24 mouse cellular contexts compared by ENCODE assay signal in the genomic region with DNA sequence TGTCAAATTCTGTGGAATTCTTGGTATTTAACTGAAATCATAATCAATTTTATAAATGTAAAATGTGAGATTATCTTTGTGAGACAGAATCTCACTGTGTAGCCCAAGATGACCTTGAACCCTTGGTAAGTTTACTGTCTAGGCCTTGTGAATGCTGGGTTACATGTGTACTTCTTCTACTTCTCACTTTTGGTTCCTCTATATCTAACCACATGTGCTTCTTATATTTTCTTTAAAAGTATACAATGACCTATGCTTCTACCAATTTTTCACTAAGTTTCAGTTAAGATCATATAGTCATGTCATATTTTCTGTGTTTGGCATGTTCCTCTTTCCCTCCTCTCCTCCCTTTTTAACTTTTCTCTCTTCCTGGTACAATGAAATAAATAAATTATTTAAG. TPM values are rescaled to one million over a fixed set of nuclear protein-coding genes. Genes with fewer than 3 reads are reported as not detected.
"Had no signal": no experiment of that assay in that cellular context is flagged by ENCODE, and none has a peak within 500 bp of the region (broad histone marks: within the 10 kb centered on the region; RNA-seq: fewer than 3 reads in every experiment).

No protein-coding gene starts in this region.

- ATAC-seq: hindbrain, postnatal 0 days; intestine, postnatal 0 days had no signal

- DNase-seq: gastrocnemius, postnatal 14 days; gastrocnemius, postnatal 36 days; heart, adult 11 months; heart, adult 2 months; heart, postnatal 14 days; heart, postnatal 36 days; kidney, adult 18-20 months; kidney, adult 8-10 months; kidney, postnatal 10 days; kidney, postnatal 25 days; kidney, postnatal 4 days; liver; liver, embryonic 13.5 days had no signal

RNA-seq across cellular contexts. Expression of gene Olfr655, which starts 3.1 kb away (rescaled TPM):
- total RNA-seq: gastrocnemius, adult 18-20 months; gastrocnemius, adult 8-10 months; gastrocnemius, postnatal 14 days; gastrocnemius, postnatal 36 days; heart, adult 2 months; heart, postnatal 14 days; heart, postnatal 36 days; hematopoietic stem cell, adult 5-6 weeks; hindbrain, postnatal 0 days; layer of hippocampus, adult 2 months; layer of hippocampus, postnatal 10 days; layer of hippocampus, postnatal 25 days; left cerebral cortex, adult 2 months; left cerebral cortex, postnatal 14 days; left cerebral cortex, postnatal 36 days had no signal

RNA-seq across cellular contexts. Expression of gene Olfr656, which starts 9.0 kb away (rescaled TPM):
- total RNA-seq: gastrocnemius, adult 18-20 months; gastrocnemius, adult 8-10 months; gastrocnemius, postnatal 14 days; gastrocnemius, postnatal 36 days; heart, adult 2 months; heart, postnatal 14 days; heart, postnatal 36 days; hematopoietic stem cell, adult 5-6 weeks; hindbrain, postnatal 0 days; layer of hippocampus, adult 2 months; layer of hippocampus, postnatal 10 days; layer of hippocampus, postnatal 25 days; left cerebral cortex, adult 2 months; left cerebral cortex, postnatal 14 days; left cerebral cortex, postnatal 36 days had no signal

RNA-seq across cellular contexts. Expression of gene Olfr654, which starts 17.9 kb away (rescaled TPM):
- total RNA-seq: gastrocnemius, adult 18-20 months; gastrocnemius, adult 8-10 months; gastrocnemius, postnatal 14 days; gastrocnemius, postnatal 36 days; heart, adult 2 months; heart, postnatal 14 days; heart, postnatal 36 days; hematopoietic stem cell, adult 5-6 weeks; hindbrain, postnatal 0 days; layer of hippocampus, adult 2 months; layer of hippocampus, postnatal 10 days; layer of hippocampus, postnatal 25 days; left cerebral cortex, adult 2 months; left cerebral cortex, postnatal 14 days; left cerebral cortex, postnatal 36 days had no signal

RNA-seq across cellular contexts. Expression of gene Olfr657, which starts 19.9 kb away (rescaled TPM):
- total RNA-seq: gastrocnemius, adult 18-20 months; gastrocnemius, adult 8-10 months; gastrocnemius, postnatal 14 days; gastrocnemius, postnatal 36 days; heart, adult 2 months; heart, postnatal 14 days; heart, postnatal 36 days; hematopoietic stem cell, adult 5-6 weeks; hindbrain, postnatal 0 days; layer of hippocampus, adult 2 months; layer of hippocampus, postnatal 10 days; layer of hippocampus, postnatal 25 days; left cerebral cortex, adult 2 months; left cerebral cortex, postnatal 14 days; left cerebral cortex, postnatal 36 days had no signal

RNA-seq across cellular contexts. Expression of gene Olfr653, which starts 27.6 kb away (rescaled TPM):
- total RNA-seq: gastrocnemius, adult 18-20 months; gastrocnemius, adult 8-10 months; gastrocnemius, postnatal 14 days; gastrocnemius, postnatal 36 days; heart, adult 2 months; heart, postnatal 14 days; heart, postnatal 36 days; hematopoietic stem cell, adult 5-6 weeks; hindbrain, postnatal 0 days; layer of hippocampus, adult 2 months; layer of hippocampus, postnatal 10 days; layer of hippocampus, postnatal 25 days; left cerebral cortex, adult 2 months; left cerebral cortex, postnatal 14 days; left cerebral cortex, postnatal 36 days had no signal
